Mouse (Mus musculus) spleen, adult 10 weeks (tissue): ENCODE measurements around the gene Oxct2a. TPM values are rescaled to one million over a fixed set of nuclear protein-coding genes. Genes with fewer than 3 reads are reported as not detected.

ENCODE experiments used
- polyA plus RNA-seq: library from polyadenylated mRNA; stranded (reverse); fragments of 350-450 nt; fragmentation: Illumina TruSeq; extraction: RNeasy Lipid Tissue Mini Kit (QIAGEN cat#74804); gene quantifications from one replicate; pipeline ENCODE4 v1.2.3, GENCODE M21; 2015; ENCODE audit warnings: low replicate concordance; ENCODE audit not compliant: insufficient read depth

Gene Oxct2a
- not detected for polyA plus RNA-seq

DNA sequence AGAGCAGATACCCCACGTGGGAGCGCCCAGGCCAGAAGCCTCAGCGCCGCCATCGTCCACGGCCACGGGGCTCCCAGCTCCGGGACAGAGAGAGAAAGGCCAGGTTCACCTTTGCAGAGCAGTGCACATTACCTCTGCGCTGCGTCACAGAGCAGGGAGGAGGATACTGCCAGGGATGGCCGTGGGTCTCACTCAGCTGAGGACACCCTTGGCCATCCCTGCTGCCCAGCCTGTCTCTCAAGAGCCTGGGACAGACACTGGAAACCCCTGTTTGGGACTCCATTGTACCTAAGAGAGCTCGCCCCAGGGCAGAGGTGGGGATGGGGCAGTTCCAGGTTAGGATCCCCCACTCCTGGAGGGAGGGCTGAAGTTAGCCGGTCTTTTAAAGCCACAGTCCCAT, at the start of gene Oxct2a:
Oxct2a (minus strand) TSS at position 101 of the 400 bp plus-strand sequence.

DNA sequence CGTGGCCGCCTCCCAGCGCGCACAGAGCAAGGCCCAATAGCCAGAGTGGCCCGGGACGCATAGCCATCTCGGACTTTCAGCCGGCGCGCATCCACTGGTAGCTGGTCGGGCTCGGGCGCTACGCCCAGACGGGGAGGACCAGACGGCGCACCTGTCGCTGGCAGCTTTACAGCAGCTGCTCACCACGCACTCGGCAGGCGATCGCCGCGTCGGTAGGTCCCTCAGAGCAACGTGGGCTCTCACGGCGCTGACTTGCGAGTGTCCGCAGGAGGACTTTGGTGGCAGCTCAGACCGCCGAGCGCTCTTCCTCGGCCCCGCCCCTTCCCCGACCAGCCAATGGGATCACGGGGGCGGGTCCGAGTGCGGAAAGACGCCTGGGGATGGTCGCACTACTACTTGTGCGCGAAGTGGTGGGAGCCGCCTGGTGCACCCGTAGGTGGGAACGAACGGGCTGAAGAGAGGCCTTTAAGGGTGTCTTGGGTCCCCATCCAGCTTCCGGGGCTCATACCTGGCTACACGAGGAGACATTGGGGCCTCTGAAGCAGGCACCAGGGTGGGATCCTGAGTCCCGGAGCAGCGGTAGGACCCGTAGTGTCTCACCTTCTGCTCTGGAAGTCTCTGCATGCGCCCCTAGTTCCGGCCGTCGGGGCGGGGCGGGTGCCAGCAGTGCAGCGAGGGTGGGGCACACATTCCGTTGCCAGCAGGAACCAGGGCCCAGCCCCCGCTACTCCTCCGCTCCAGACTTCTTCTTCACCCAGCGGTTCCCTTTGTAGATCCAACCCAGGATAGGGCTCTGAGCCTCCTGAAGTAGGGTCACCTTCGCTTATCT, 19.4 kb upstream of the Oxct2a start, which contains the start of gene Bmp8a:
Bmp8a (minus strand) TSS at position 611 of the 829 bp plus-strand sequence.

Other genes starting within 250 kb of the Oxct2a start
- gene Bmp8b, start 218.5 kb downstream of the Oxct2a start, polyA plus RNA-seq, result not detected
- gene Oxct2b, start 207.4 kb downstream of the Oxct2a start, polyA plus RNA-seq, result not detected
- 44.1 TPM for gene Ppie, start 183.7 kb downstream of the Oxct2a start, polyA plus RNA-seq
- gene Hpcal4, start 140.4 kb downstream of the Oxct2a start, polyA plus RNA-seq, result not detected
- not detected for gene Nt5c1a, start 122.1 kb downstream of the Oxct2a start, polyA plus RNA-seq
- gene Heyl, start 90.1 kb downstream of the Oxct2a start, polyA plus RNA-seq, result 2.5 TPM
- gene Pabpc4, start 61.3 kb downstream of the Oxct2a start, polyA plus RNA-seq, result 65.2 TPM
- 0.12 TPM for gene Bmp8a, start 19.6 kb upstream of the Oxct2a start, polyA plus RNA-seq